In genomic region chr11:60800892-60801291, GRCm38 (mm10) we compare ENCODE assay signal across 12 mouse cellular contexts.
"Had no signal": no experiment of that assay in that cellular context is flagged by ENCODE, and none has a peak within 500 bp of the region (broad histone marks: within the 10 kb centered on the region; RNA-seq: fewer than 3 reads in every experiment).

No protein-coding gene starts in this region.

- DNase-seq: retina, postnatal 1 day; right cerebral cortex, adult 18-20 months; right cerebral cortex, postnatal 14 days; right cerebral cortex, postnatal 25 days; right cerebral cortex, postnatal 4 days; spleen, adult 18-20 months; thymus, adult 18-20 months; thymus, adult 2 months; thymus, postnatal 14 days; thymus, postnatal 25 days; thymus, postnatal 36 days; thymus, postnatal 4 days had no signal
